Mouse (Mus musculus) left cerebral cortex, postnatal 14 days (tissue): ENCODE results near the gene Lipc. TPM values are rescaled to one million over a fixed set of nuclear protein-coding genes. Genes with fewer than 3 reads are reported as not detected.

Experiments used
- DNase-seq, 2 experiments: peaks; one replicate each; pipeline ENCODE4 v3.0.0; 2021 to 2022; ENCODE audit warnings: low spot score in 2 of 2, mixed read lengths in 1 of 2
- intact Hi-C: fragments of 180-260 bp; cut with DNase I; formaldehyde crosslinking; loops from one replicate; pipeline ENCODE4 v1.15.1; 2025
- total RNA-seq, 2 experiments: library from RNA; stranded (reverse); gene quantifications; 2 replicates each; pipeline ENCODE4 v1.2.3; 2021

The Lipc gene
- total RNA-seq, 2 experiments from 2014 or later, result 0.32 to 0.66 TPM

- intact Hi-C loops, result no loop called here
- peak; percentile 36 to 60 for DNase-seq
These were observed 117.3 kb downstream of the Lipc start for GRCm38 (mm10) chr9:70834730-70835154.

GRCm38 (mm10) chr9:70834217-70834616 lies 117.8 kb downstream of the Lipc start:
- intact Hi-C loops, result no loop called here
- DNase-seq, result no peak

GRCm38 (mm10) chr9:70833111-70833908 lies 118.7 kb downstream of the Lipc start:
- no peak for DNase-seq
- intact Hi-C loops, result no loop called here

GRCm38 (mm10) chr9:70832231-70832630 lies 119.8 kb downstream of the Lipc start:
- intact Hi-C loops, result no loop called here
- DNase-seq, result no peak

GRCm38 (mm10) chr9:70830844-70831529 lies 121.0 kb downstream of the Lipc start:
- DNase-seq, result no peak
- intact Hi-C loops, result no loop called here

- intact Hi-C loops, result no loop called here
- no peak for DNase-seq
These were observed 122.1 kb downstream of the Lipc start for GRCm38 (mm10) chr9:70829784-70830488.

DNA sequence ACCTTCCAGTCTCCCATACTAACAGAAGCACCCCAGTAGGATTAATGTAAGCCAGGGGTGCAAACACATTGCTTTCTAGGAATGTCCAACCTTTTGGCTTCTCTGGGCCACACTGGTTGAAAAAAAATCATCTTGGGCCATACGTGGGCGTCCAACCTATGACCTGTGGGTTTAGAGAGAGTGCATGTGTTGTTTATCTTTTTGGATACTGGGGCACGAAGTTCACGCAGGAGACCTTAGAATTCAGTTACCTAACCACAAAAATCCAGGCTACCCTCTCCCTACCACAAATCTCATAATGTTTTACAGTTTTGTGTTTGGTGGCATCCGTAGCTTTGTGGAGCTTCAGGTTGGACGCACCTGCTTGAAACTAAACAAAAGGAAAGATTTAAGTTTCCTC lies 124.1 kb downstream of the Lipc start:
- intact Hi-C loops, result no loop called here
- DNase-seq, result no peak

GRCm38 (mm10) chr9:70824103-70824502 lies 127.9 kb downstream of the Lipc start:
- DNase-seq, result no peak
- intact Hi-C loops, result no loop called here

DNA sequence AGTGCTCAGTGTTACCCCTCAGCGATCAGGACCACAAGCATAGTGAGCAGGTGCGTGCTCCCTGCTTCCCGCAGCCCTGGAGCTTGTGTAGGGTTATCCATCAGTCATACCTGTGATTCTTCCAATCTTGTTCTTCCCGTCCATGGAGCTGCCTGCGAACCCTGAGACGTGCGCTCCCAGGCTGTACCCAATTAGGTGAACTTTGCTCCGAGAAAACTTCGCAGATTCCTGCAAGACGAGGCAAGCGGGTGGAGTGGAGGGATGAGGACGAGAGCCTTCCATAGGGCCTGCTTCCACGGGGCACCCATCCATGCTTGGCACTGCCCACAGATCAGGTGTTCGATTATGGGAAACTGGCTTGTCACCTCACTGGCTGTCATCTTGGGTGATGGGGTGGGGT lies 133.3 kb downstream of the Lipc start:
- intact Hi-C loops, result no loop called here
- no peak for DNase-seq

DNA sequence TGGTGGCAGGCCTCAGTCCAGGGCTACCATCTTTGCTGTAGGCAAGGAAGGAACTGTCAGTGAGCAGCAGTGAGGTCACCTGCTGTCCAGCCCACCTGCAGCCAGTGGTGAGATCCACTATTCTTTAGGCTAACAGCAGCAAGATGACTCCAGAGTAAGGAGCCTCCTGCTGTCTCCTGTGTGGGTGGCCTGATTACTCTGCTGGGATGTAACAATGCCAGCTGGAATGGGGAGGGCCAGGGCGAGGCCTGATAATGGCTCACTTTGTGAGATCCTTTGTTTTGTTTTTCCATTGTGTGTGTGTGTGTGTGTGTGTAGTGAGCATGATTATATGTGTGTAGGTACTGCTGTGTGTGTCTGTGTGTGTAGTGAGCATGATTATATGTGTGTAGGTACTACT lies 134.6 kb downstream of the Lipc start:
- DNase-seq, result no peak
- intact Hi-C loops, result no loop called here

DNA sequence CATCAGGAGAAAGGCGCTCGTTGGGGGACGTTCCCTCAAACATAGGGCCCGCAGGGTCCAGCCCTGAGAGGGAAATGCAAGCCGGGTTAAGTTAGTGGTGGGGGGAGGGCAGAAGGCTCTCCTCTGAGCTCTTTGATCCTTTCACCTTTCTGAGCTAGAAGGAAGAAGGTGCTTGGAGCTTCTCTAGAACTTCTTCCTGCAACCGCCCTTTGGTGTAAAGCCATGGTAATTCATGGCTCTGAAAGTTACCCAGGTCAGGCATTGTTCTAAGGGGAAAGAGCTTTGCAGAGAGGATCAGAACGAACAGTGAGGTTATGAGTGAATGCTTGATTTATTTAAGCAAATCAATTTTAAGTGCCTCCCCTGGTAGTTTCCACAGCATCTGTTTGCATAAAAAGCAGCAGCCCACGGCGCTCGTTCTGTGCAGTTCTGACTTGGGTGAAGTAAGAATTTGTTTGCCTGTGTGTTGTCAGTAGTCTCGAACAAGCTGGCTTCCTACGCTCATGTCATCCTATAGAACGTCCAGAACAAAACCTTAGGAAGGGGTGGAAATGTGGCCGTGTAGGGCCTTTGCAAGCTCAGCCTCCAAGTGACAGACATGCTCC lies 135.2 kb downstream of the Lipc start:
- intact Hi-C loops, result no loop called here
- peak; percentile 52 to 78 for DNase-seq

DNA sequence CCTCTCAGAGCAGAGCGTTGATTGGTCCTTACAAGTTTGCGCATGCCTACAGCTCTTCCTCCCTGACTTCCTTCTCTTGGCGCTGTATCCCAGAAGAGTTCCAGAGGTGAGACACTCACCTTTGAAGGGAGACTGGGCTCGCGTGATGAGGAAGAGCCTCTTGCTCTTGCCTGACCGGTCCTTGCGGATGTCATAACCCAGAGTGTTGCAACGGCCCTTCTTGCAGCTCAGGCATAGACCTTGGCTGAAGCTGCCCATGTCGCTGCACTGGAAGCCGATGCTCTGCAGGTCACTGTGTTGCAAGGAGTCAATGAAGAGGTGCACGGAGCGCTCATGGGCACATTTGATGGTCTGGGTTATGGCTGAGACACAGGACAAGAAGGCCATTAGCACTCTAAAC lies 139.5 kb downstream of the Lipc start:
- intact Hi-C loops, result no loop called here
- no peak for DNase-seq

DNA sequence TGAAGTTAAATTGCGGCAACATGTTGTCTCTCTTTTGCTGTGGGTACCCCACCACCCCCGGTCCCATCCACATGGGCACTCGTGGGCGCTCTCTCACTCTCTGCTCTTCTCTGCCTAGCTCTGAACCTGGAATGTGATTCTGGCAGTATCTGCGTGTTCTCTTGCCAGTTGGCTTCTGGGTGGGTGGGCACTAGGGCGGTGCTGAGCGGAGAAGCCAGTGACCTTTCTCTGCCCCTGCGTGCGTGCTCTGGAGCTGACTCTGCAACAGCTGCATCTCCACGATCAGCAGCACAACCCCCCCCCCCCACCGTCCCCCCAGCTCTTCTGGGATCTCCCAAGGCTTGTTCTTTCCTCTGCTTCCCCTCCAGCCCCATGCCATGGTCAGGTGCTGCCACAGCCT lies 144.3 kb downstream of the Lipc start:
- DNase-seq, result no peak
- intact Hi-C loops, result no loop called here

DNA sequence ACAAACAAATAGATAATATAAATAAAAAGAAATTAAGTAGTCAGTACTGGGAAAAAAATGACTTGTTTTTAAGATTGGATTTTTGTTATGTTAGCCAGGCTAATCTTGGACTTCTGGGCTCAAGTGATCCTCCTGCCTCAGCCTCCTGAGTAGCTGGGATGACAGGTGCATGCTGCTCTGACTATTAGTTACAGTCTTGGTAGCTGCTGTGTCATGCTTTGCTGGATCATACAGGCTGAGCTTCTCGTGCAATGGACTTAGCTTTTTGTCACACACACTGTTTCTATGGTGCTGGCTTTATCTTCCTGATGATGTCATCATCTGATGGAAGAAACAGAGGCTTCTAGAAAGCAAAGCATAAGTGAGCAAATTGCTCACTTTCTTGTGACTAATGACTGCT lies 146.0 kb downstream of the Lipc start:
- intact Hi-C loops, result no loop called here
- no peak for DNase-seq

GRCm38 (mm10) chr9:70802816-70803215 lies 149.2 kb downstream of the Lipc start:
- intact Hi-C loops, result no loop called here
- DNase-seq, result no peak

DNA sequence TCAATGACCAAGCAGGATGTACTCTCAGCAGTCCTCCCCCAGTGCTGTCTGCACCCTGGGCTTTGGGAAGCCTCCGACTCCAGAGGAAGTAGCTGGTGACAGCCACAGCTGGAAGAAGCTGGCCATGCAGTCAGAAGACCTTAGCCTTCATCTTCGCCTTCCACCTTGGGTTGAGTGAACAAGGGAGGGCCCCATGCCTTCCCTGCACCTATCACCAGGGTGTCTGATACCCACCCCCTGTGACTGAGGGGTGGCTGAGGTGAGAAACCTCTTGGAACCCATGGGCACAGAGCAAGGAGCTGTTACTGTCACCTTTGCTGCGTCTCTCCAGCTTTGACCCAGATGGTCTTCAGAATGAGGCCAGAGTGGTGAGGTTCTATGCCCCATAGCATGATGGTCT lies 150.3 kb downstream of the Lipc start:
- intact Hi-C loops, result no loop called here
- no peak for DNase-seq

GRCm38 (mm10) chr9:70800588-70801315 lies 151.3 kb downstream of the Lipc start:
- DNase-seq, result no peak
- intact Hi-C loops, result no loop called here

- DNase-seq, result no peak
- intact Hi-C loops, result loop anchor here (10.0 kb wide), 1 partner anchor 279 kb away; no protein-coding TSS in a partner anchor
These were observed 156.6 kb downstream of the Lipc start for GRCm38 (mm10) chr9:70795439-70795757.

GRCm38 (mm10) chr9:70794643-70795438 lies 157.2 kb downstream of the Lipc start:
- intact Hi-C loops, result loop anchor here (10.0 kb wide), 1 partner anchor 280 kb away; no protein-coding TSS in a partner anchor
- peak in 1 of 2 experiments; percentile 70 for DNase-seq
